Mouse (Mus musculus) CH12.LX (cell line): ENCODE data around the gene Phb2. TPM values are rescaled to one million over a fixed set of nuclear protein-coding genes. Genes with fewer than 3 reads are reported as not detected.

Source experiments
- DNase-seq: peaks from one replicate; pipeline ENCODE4 v3.0.0-alpha.2; 2013; ENCODE audit errors: extremely low read depth
- H3K27ac ChIP-seq: 2 replicates; pipeline ENCODE4 v1.5.1; 2012; ENCODE audit warnings: low read depth, mild to moderate bottlenecking, control low read depth, moderate library complexity; ENCODE audit not compliant: insufficient read depth
- H3K27me3 ChIP-seq: replicated peaks from 2 replicates; pipeline ENCODE3; 2012; ENCODE audit warnings: inconsistent platforms
- H3K36me3 ChIP-seq, 2 experiments: replicated peaks in 1 of 2; 2 replicates each; pipeline versions ENCODE3 to v1.6.1; 2012; ENCODE audit warnings: inconsistent platforms in 1 of 2, low read length in 1 of 2, mild to moderate bottlenecking in 1 of 2, mixed read lengths in 1 of 2, moderate library complexity in 1 of 2; ENCODE audit not compliant: control insufficient read depth in 1 of 2, insufficient read depth in 1 of 2
- H3K4me1 ChIP-seq, 2 experiments: 2 replicates each; pipeline ENCODE4 v1.6.1; 2012; ENCODE audit warnings: inconsistent platforms in 1 of 2, moderate library complexity in 1 of 2; ENCODE audit not compliant: insufficient read depth in 2 of 2, control insufficient read depth in 1 of 2
- H3K4me2 ChIP-seq: 2 replicates; pipeline ENCODE4 v1.6.1; 2012; ENCODE audit warnings: low read depth, mild to moderate bottlenecking, control low read depth; ENCODE audit not compliant: poor library complexity, insufficient read depth, severe bottlenecking
- H3K4me3 ChIP-seq, 3 experiments: fragments of 150-350 bp in 1 of 3; sonication (generic) in 1 of 3; replicated peaks in 1 of 3; 2 replicates each; pipeline versions ENCODE3 to v1.5.1; 2011 to 2012; ENCODE audit warnings: low read depth in 2 of 3, low read length in 2 of 3, mild to moderate bottlenecking in 2 of 3, moderate library complexity in 2 of 3, control low read depth in 1 of 3, improper control_type of control experiment in 1 of 3, inconsistent platforms in 1 of 3, mixed read lengths in 1 of 3; ENCODE audit not compliant: poor library complexity in 1 of 3
- H3K79me2 ChIP-seq: replicated peaks from 2 replicates; pipeline ENCODE4 v1.6.1; 2012; ENCODE audit warnings: mild to moderate bottlenecking, moderate library complexity; ENCODE audit not compliant: control insufficient read depth, poor library complexity, insufficient read depth, severe bottlenecking; ENCODE audit errors: extremely low read depth
- H3K9ac ChIP-seq: 2 replicates; pipeline ENCODE4 v1.6.1; 2012; ENCODE audit warnings: low read depth, mild to moderate bottlenecking, control low read depth, moderate library complexity; ENCODE audit not compliant: insufficient read depth
- H3K9me3 ChIP-seq: replicated peaks from 2 replicates; pipeline ENCODE3; 2012; ENCODE audit warnings: low read length, inconsistent platforms, mixed read lengths
- BHLHE40 ChIP-seq: IDR thresholded peaks from 2 replicates; pipeline ENCODE4 v1.6.1; 2011; ENCODE audit warnings: mild to moderate bottlenecking, low read depth, low read length, improper control_type of control experiment
- CHD2 ChIP-seq: IDR thresholded peaks from 2 replicates; pipeline ENCODE4 v1.6.1; 2011; ENCODE audit warnings: low read length, improper control_type of control experiment
- E2F4 ChIP-seq: IDR thresholded peaks from 2 replicates; pipeline ENCODE4 v1.6.1; 2011; ENCODE audit warnings: low read depth, low read length, improper control_type of control experiment; ENCODE audit not compliant: insufficient replicate concordance
- EP300 ChIP-seq: IDR thresholded peaks from 2 replicates; pipeline ENCODE4 v1.6.1; 2011; ENCODE audit warnings: low read length, improper control_type of control experiment
- JUND ChIP-seq: conservative IDR thresholded peaks from 2 replicates; pipeline ENCODE4 v1.6.1; 2011; ENCODE audit warnings: low read depth, low read length, improper control_type of control experiment
- KAT2A ChIP-seq: IDR thresholded peaks from 2 replicates; pipeline ENCODE4 v1.6.1; 2012; ENCODE audit warnings: low read length, improper control_type of control experiment, inconsistent platforms; ENCODE audit not compliant: insufficient replicate concordance
- MEF2A ChIP-seq: IDR thresholded peaks from 2 replicates; pipeline ENCODE4 v1.6.1; 2014; ENCODE audit warnings: low read depth, mild to moderate bottlenecking, inconsistent platforms, low read length, improper control_type of control experiment, borderline replicate concordance
- MYC ChIP-seq: IDR thresholded peaks from 2 replicates; pipeline ENCODE4 v1.6.1; 2011; ENCODE audit warnings: low read depth, mild to moderate bottlenecking, improper control_type of control experiment, low read length
- NELFE ChIP-seq: IDR thresholded peaks from 2 replicates; pipeline ENCODE4 v1.6.1; 2011; ENCODE audit warnings: low read depth, low read length, improper control_type of control experiment
- PAX5 ChIP-seq: IDR thresholded peaks from 2 replicates; pipeline ENCODE4 v1.6.1; 2012; ENCODE audit warnings: low read length, inconsistent platforms, mixed read lengths
- RAD21 ChIP-seq: IDR thresholded peaks from 2 replicates; pipeline ENCODE4 v1.6.1; 2011; ENCODE audit warnings: low read depth, mild to moderate bottlenecking, low read length, improper control_type of control experiment, moderate library complexity
- SIN3A ChIP-seq: IDR thresholded peaks from 2 replicates; pipeline ENCODE4 v1.6.1; 2012; ENCODE audit warnings: low read length, improper control_type of control experiment, inconsistent platforms
- ZKSCAN1 ChIP-seq: IDR thresholded peaks from 2 replicates; pipeline ENCODE4 v1.6.1; 2012; ENCODE audit warnings: low read depth, inconsistent platforms, low read length, improper control_type of control experiment, borderline replicate concordance
- dilution Hi-C: fragments of 300-500 bp; cut with MboI; formaldehyde crosslinking; loops from 2 replicates; pipeline ENCODE4 v1.14.3; 2020; ENCODE audit warnings: low sequenced_read_pairs; ENCODE audit not compliant: extremely low pct_unique_long_range_greater_than_20kb, extremely low pct_ligation_motif_present
- in situ Hi-C: fragments of 300-500 bp; cut with MboI; formaldehyde crosslinking; loops from 3 replicates; pipeline ENCODE4 v1.14.3; 2019; ENCODE audit warnings: low sequenced_read_pairs, low pct_ligation_motif_present, low pct_unique_long_range_greater_than_20kb, mixed read lengths
- polyA plus RNA-seq: library from polyadenylated mRNA; unstranded; fragments of >175 nt; gene quantifications from 2 replicates; pipeline ENCODE4 v1.2.1, GENCODE M21; 2012; ENCODE audit warnings: low read depth; ENCODE audit not compliant: insufficient read length
- total RNA-seq, 2 experiments: library from RNA; depleted of rRNA; stranded (reverse); fragments of 300-350 nt in 1 of 2; fragments of >200 nt in 1 of 2; gene quantifications; 2 replicates each; pipeline ENCODE4 v1.2.3; 2012 to 2014

Gene Phb2
- total and polyA plus RNA-seq, 3 experiments, result 380 to 694 (median 440) TPM

DNA sequence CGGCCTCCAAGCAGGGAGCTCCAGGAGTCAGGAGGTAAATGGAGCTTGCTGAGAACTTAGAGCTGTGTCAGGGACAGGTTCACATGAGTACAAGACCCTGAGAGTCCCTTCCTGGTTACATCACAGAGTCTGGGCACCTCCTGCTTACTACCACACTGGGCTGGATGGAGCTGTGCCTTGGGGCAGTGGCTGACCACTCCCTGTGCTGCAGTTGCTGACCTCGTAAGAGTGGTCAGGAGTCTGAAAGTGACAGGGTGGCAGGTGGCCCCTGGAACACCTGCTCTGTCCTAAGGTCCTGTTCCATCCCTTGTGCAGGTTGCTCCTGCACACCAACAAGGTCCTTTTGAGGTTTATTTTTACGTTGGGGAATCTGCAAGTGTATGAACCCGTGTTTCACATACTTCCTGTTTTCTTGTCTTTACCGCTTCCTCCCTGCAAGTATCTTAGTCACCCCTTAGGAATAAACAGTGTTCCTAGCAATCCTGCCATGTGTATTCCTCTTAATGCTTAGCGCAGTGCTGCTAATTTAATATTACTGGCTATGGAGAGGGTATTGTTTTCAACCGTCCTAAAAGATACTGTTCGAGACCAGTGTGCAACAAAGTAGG lies 23.9 kb upstream of the Phb2 start:
- Histone ChIP-seq H3K4me3 (no peak overlapping the region), H3K27ac (no peak overlapping the region), H3K4me1 (peaks cover 7 to 60% of the 10 kb centered on the region in 2 experiments), H3K27me3 (no peaks in the 10 kb centered on the region), H3K9me3 (no peaks in the 10 kb centered on the region), H3K4me2 (no peak overlapping the region), H3K36me3 (peaks cover 0 to 48% of the 10 kb centered on the region in 2 experiments), H3K79me2 (peaks cover 5% of the 10 kb centered on the region; the same call in 1 of the 2 replicates), H3K9ac (no peak overlapping the region)
- dilution Hi-C loops (no loop called here), in situ Hi-C loops (no loop called here)
- DNase-seq, result no peak
- TF ChIP-seq KAT2A (no peak), CHD2 (no peak), MYC (no peak), MEF2A (no peak)

DNA sequence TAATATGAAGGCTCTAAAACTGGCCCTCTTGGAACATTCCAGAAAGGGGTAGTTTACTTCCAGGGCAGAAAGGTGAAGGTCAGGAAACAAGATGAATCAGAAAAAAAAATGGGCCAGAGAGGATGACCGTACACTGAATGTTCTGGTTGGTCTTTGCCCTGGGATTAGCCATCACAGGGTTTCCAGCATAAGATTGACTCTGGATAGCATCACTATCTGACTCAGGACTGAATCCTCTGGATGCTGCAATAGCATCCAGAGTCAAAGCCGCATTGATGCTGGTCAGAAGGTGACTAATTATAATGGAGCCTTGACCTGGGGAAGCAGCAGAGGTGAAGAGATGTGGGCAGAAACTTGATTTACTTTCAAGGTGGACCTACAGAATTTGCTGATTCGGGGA lies 23.1 kb upstream of the Phb2 start:
- dilution Hi-C loops, result no loop called here
- no peak overlapping the region for H3K27ac ChIP-seq
- DNase-seq, result no peak

DNA sequence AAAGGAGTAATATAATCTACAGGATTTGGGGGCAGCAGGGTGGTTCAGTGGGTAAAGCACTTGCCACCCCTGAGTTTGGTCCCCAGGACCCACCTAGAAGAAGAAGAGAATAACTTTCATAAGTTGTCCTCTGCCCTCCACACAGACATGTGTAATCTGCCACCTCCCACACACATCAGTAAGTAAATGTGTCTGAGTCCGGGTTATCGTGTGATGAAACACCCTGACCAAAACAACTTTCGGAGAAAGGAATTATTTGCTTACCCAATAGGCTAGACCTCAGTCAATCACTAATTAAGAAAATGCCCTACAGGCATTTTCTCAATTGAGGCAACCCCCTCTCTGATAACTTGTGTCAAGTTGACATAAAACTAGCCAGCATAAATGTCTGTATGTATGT lies 21.6 kb upstream of the Phb2 start:
- peaks cover 12% of the 10 kb centered on the region for H3K79me2 ChIP-seq
- H3K27me3 ChIP-seq, result no peaks in the 10 kb centered on the region
- TF ChIP-seq E2F4 (no peak), SIN3A (no peak), RAD21 (no peak), JUND (no peak), BHLHE40 (no peak)
- DNase-seq, result no peak
- no peak overlapping the region for H3K27ac ChIP-seq
- dilution Hi-C loops (no loop called here), in situ Hi-C loops (no loop called here)
- no peak overlapping the region for H3K4me2 ChIP-seq
- no peak overlapping the region for H3K9ac ChIP-seq
- no peaks in the 10 kb centered on the region for H3K9me3 ChIP-seq
- peaks cover 3 to 64% of the 10 kb centered on the region in 2 experiments for H3K36me3 ChIP-seq
- H3K4me3 ChIP-seq, result no peak overlapping the region
- peaks cover 7 to 43% of the 10 kb centered on the region in 2 experiments for H3K4me1 ChIP-seq

More for the DNA sequence above, 23.1 kb upstream of the Phb2 start:
- Histone ChIP-seq H3K9ac (no peak overlapping the region), H3K79me2 (peaks cover 7% of the 10 kb centered on the region), H3K9me3 (no peaks in the 10 kb centered on the region), H3K4me3 (no peak overlapping the region), H3K4me1 (peaks cover 7 to 56% of the 10 kb centered on the region in 2 experiments), H3K36me3 (peaks cover 0 to 55% of the 10 kb centered on the region in 2 experiments), H3K27me3 (no peaks in the 10 kb centered on the region), H3K4me2 (no peak overlapping the region)
- in situ Hi-C loops, result no loop called here
- no peak for TF ChIP-seq MEF2A
- no peak for TF ChIP-seq SIN3A
- no peak for TF ChIP-seq ZKSCAN1
- no peak for TF ChIP-seq PAX5
- TF ChIP-seq NELFE, result no peak
- no peak for TF ChIP-seq EP300
